Mouse (Mus musculus) kidney, embryonic 16.5 days (tissue): ENCODE results near the gene Atf7. TPM values are rescaled to one million over a fixed set of nuclear protein-coding genes. Genes with fewer than 3 reads are reported as not detected.

ENCODE experiments used
- ATAC-seq: fragments of 200-750 bp; cut with Nextera tagmentation; 2 replicates; pipeline ENCODE4 v1.8.0; 2017; ENCODE audit warnings: moderate TSS enrichment; ENCODE audit not compliant: low FRiP score, low TSS enrichment
- H3K27ac ChIP-seq: fragments of 300-500 bp; sonication (generic); 2 replicates; pipeline ENCODE4 v1.5.1; 2014; ENCODE audit warnings: low read length
- H3K27me3 ChIP-seq: fragments of 300-500 bp; sonication (generic); 2 replicates; pipeline ENCODE4 v1.6.1; 2014; ENCODE audit warnings: low read length, control low read depth, mixed read lengths; ENCODE audit not compliant: insufficient read depth
- H3K36me3 ChIP-seq: fragments of 300-500 bp; sonication (generic); 2 replicates; pipeline ENCODE4 v1.6.1; 2014; ENCODE audit warnings: low read length, control low read depth, mixed read lengths; ENCODE audit not compliant: insufficient read depth
- H3K4me1 ChIP-seq: fragments of 300-500 bp; sonication (generic); 2 replicates; pipeline ENCODE4 v1.6.1; 2014; ENCODE audit warnings: low read length, control low read depth, mixed read lengths; ENCODE audit not compliant: insufficient read depth
- H3K4me2 ChIP-seq: fragments of 300-500 bp; sonication (generic); replicated peaks from 2 replicates; pipeline ENCODE4 v1.6.1; 2014; ENCODE audit warnings: low read depth, low read length
- H3K4me3 ChIP-seq: fragments of 300-500 bp; sonication (generic); 2 replicates; pipeline ENCODE4 v1.5.1; 2014; ENCODE audit warnings: mild to moderate bottlenecking, low read length
- H3K9ac ChIP-seq: fragments of 300-500 bp; sonication (generic); replicated peaks from 2 replicates; pipeline ENCODE4 v1.6.1; 2014; ENCODE audit warnings: low read length
- H3K9me3 ChIP-seq: fragments of 300-500 bp; sonication (generic); 2 replicates; pipeline ENCODE4 v1.6.1; 2016; ENCODE audit warnings: low read length, control low read depth
- WGBS: fragments of 180-500 bp; shearing (Covaris S2); extraction: QIAGEN DNeasy Blood & Tissue Kit; methylation state at CpG from one replicate; pipeline ENCODE4 v1.1.7; 2014; 5-methylcytosine and 5-hydroxymethylcytosine counted together
- polyA plus RNA-seq: library from polyadenylated mRNA; unstranded; fragments of >200 nt; fragmentation: Nextera tagmentation; extraction: Ambion mirVana; gene quantifications from 2 replicates; pipeline ENCODE4 v1.2.1, GENCODE M21; 2015

Atf7 gene
- polyA plus RNA-seq, 1 experiment from 2014 or later, result 30.9 TPM

GRCm38 (mm10) chr15:102512471-102512870, 112.8 kb downstream of the Atf7 start:
- Histone ChIP-seq H3K36me3 (no peaks in the 10 kb centered on the region), H3K9me3 (no peaks in the 10 kb centered on the region), H3K4me3 (no peak overlapping the region), H3K27ac (no peak overlapping the region), H3K27me3 (no peaks in the 10 kb centered on the region), H3K9ac (no peak overlapping the region), H3K4me2 (no peak overlapping the region), H3K4me1 (peaks cover 46% of the 10 kb centered on the region)
- no peak for ATAC-seq

DNA sequence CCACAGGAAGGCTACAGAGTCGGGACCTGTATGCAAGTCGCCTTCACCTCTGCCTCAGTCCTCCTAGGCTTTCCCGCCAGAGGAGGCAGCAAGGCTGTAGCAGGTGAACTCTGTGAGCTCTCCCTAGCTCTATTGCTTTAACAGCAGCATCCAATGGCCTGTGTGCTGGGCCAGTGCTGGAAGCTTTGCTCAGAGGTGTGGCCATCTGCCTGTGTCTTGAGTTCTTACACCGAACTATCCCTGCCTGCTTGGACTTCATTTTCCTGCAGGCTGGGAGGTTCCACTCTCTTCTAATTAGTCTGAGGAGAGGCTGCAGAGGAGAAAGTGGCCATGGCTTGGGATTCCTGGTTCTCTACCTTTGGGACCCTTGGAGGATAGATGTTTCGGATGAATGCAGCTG, 113.3 kb downstream of the Atf7 start:
- Histone ChIP-seq H3K4me1 (peaks cover 46% of the 10 kb centered on the region), H3K9ac (no peak overlapping the region), H3K27ac (peak overlapping the region; percentile 1; the same call in 1 of the 2 replicates), H3K4me2 (0 out of 2 replicates have a peak overlapping the region, but pooled peaks have one; percentile 82), H3K36me3 (no peaks in the 10 kb centered on the region), H3K9me3 (no peaks in the 10 kb centered on the region), H3K4me3 (no peak overlapping the region), H3K27me3 (no peaks in the 10 kb centered on the region)
- 33% methylated on average over 5 of the region's 5 CpGs for WGBS
- ATAC-seq, result no peak

- H3K9me3 ChIP-seq, result no peaks in the 10 kb centered on the region
- H3K9ac ChIP-seq, result peak overlapping the region; percentile 75
- H3K4me1 ChIP-seq, result peaks cover 52% of the 10 kb centered on the region
- no peaks in the 10 kb centered on the region for H3K27me3 ChIP-seq
- H3K27ac ChIP-seq, result peak overlapping the region; percentile 82
- H3K36me3 ChIP-seq, result no peaks in the 10 kb centered on the region
- no peak for ATAC-seq
- peak overlapping the region; percentile 82 for H3K4me2 ChIP-seq
- peak overlapping the region; percentile 75; the same call in 1 of the 2 replicates for H3K4me3 ChIP-seq
- WGBS, result 9% methylated on average over 6 of the region's 6 CpGs
These were observed 113.9 kb downstream of the Atf7 start for GRCm38 (mm10) chr15:102511285-102511833.

DNA sequence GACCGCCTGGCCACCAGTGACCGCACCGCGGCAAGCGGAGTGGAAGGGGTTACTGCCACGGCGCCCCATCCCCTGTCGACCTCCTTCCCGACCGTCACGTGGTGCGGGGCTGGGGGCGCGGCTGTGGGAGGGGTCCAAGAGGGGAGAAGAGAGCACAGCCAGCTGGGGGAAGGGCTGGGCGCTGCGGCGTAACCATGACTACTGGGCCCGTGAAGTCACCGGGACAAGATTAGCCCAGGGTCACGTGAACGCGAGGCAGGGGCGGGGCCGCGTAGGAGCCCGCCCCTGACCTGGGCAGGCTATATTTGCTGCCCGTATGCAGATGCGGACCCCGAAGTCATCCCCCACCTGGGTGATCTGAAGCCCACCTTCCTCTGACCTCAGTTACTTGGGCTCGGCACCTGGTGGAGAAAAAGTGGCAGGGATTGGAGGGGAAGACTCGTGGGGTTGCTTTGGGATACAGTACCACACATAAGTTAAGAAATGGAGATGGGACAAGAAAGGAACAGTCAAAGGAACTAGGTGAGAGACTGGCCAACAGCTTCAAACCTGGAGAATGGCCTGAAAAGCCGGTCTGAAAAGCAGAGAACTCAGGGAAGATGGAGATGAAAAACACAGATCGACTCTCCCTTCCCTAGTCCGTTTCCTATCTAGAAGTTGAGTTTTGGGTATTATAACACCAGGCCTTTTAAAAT, 114.5 kb downstream of the Atf7 start:
- H3K4me3 ChIP-seq, result peak overlapping the region; percentile 75
- H3K27me3 ChIP-seq, result no peaks in the 10 kb centered on the region
- peak; percentile 92 for ATAC-seq
- no peaks in the 10 kb centered on the region for H3K9me3 ChIP-seq
- peak overlapping the region; percentile 82 for H3K27ac ChIP-seq
- H3K36me3 ChIP-seq, result no peaks in the 10 kb centered on the region
- peaks cover 52% of the 10 kb centered on the region for H3K4me1 ChIP-seq
- H3K4me2 ChIP-seq, result peak overlapping the region; percentile 82
- H3K9ac ChIP-seq, result peak overlapping the region; percentile 75
- 3% methylated on average over 34 of the region's 34 CpGs for WGBS

DNA sequence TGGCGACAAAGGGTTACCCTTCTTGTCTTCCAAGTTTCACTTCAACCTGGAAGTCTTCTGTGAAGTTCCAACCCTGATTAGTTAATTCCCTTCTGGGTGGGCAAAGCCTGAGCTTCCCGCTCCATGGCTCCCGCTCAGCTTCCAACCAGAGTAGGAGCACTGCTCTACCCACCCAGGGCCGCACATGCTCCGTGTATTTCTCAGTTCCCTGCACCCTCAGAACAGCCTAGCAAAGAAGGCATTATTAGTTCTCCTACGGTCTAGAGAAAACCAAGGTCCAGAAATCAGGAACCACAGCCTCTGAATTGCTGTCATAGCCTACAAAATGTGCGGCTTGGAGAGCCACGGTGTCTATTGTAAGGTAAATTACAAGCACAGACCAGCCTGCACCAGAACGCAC, 115.2 kb downstream of the Atf7 start:
- Histone ChIP-seq H3K27me3 (no peaks in the 10 kb centered on the region), H3K4me3 (peak overlapping the region; percentile 75), H3K4me1 (peaks cover 52% of the 10 kb centered on the region), H3K9me3 (no peaks in the 10 kb centered on the region), H3K4me2 (peak overlapping the region; percentile 82), H3K27ac (peak overlapping the region; percentile 82), H3K36me3 (peaks cover 2% of the 10 kb centered on the region; the same call in 1 of the 2 replicates), H3K9ac (peak overlapping the region; percentile 75)
- peak; percentile 50 for ATAC-seq
- WGBS, result 5% methylated on average over 9 of the region's 9 CpGs

GRCm38 (mm10) chr15:102508336-102508735, 116.9 kb downstream of the Atf7 start:
- Histone ChIP-seq H3K27ac (no peak overlapping the region), H3K4me1 (peaks cover 54% of the 10 kb centered on the region), H3K27me3 (no peaks in the 10 kb centered on the region), H3K4me2 (no peak overlapping the region), H3K9ac (no peak overlapping the region), H3K4me3 (no peak overlapping the region), H3K9me3 (no peaks in the 10 kb centered on the region), H3K36me3 (peaks cover 18% of the 10 kb centered on the region; the same call in 1 of the 2 replicates)
- WGBS, result 89% methylated on average over 3 of the region's 3 CpGs
- ATAC-seq, result no peak

DNA sequence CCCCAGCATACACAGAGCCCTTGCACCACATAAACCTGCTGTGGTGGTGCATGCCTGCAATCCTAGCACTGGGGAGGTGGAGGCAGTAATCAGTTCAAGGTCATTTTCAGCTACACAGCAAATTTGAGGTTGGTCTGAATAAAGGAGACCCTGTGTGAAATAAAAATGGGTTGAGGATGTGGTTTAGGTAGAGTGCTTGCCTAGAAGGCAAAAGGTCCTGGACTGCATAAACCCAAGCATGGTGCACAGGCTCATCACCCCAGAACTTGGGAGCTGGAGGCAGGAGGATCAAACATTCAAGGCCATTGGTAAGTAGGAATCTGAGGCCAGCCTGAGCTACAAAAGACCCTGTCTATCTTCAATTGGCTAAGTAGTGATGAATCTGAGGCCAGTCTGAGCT, 117.7 kb downstream of the Atf7 start:
- H3K4me3 ChIP-seq, result no peak overlapping the region
- peaks cover 26% of the 10 kb centered on the region; the same call in 1 of the 2 replicates for H3K36me3 ChIP-seq
- no peaks in the 10 kb centered on the region for H3K9me3 ChIP-seq
- H3K4me2 ChIP-seq, result no peak overlapping the region
- no peak overlapping the region for H3K27ac ChIP-seq
- H3K27me3 ChIP-seq, result no peaks in the 10 kb centered on the region
- peaks cover 50% of the 10 kb centered on the region for H3K4me1 ChIP-seq
- ATAC-seq, result no peak
- no peak overlapping the region for H3K9ac ChIP-seq

DNA sequence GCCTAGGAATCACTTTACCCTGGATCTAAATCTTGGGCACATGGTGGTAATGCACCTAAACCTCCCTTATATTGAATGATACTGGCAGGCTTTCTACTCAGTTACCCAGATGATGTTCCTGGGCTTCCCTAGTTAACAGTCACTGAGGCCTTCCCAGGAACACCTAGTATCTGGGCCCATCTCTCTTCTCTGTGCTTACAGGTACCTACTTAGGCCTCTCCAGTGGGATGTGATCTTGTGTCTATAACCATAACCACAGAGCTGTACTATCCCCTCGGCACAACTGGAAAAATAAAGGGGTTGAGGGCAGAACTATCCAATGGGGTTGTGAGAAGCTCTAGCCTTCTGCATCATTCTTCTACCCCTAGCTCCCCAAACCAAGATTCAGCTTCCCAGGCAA, 118.4 kb downstream of the Atf7 start:
- Histone ChIP-seq H3K9me3 (no peaks in the 10 kb centered on the region), H3K9ac (no peak overlapping the region), H3K27ac (no peak overlapping the region), H3K27me3 (no peaks in the 10 kb centered on the region), H3K4me2 (no peak overlapping the region), H3K4me3 (no peak overlapping the region), H3K36me3 (peaks cover 32% of the 10 kb centered on the region), H3K4me1 (peaks cover 45% of the 10 kb centered on the region)
- 88% methylated on average over 1 of the region's 1 CpGs for WGBS
- no peak for ATAC-seq

- Histone ChIP-seq H3K27me3 (no peaks in the 10 kb centered on the region), H3K36me3 (peaks cover 37% of the 10 kb centered on the region), H3K4me2 (no peak overlapping the region), H3K27ac (0 out of 2 replicates have a peak overlapping the region, but pooled peaks have one; percentile 10), H3K4me1 (peaks cover 45% of the 10 kb centered on the region), H3K4me3 (no peak overlapping the region), H3K9ac (no peak overlapping the region), H3K9me3 (no peaks in the 10 kb centered on the region)
- 15% methylated on average over 2 of the region's 2 CpGs for WGBS
- no peak for ATAC-seq
These were observed 118.8 kb downstream of the Atf7 start for GRCm38 (mm10) chr15:102506464-102506830.

- no peak overlapping the region for H3K4me3 ChIP-seq
- WGBS, result 75% methylated on average over 9 of the region's 9 CpGs
- no peak for ATAC-seq
- H3K9ac ChIP-seq, result no peak overlapping the region
- H3K9me3 ChIP-seq, result no peaks in the 10 kb centered on the region
- peaks cover 41% of the 10 kb centered on the region for H3K4me1 ChIP-seq
- H3K4me2 ChIP-seq, result no peak overlapping the region
- H3K36me3 ChIP-seq, result peaks cover 42% of the 10 kb centered on the region
- H3K27ac ChIP-seq, result 0 out of 2 replicates have a peak overlapping the region, but pooled peaks have one; percentile 10
- H3K27me3 ChIP-seq, result no peaks in the 10 kb centered on the region
These were observed 119.3 kb downstream of the Atf7 start for GRCm38 (mm10) chr15:102505770-102506463.
